Mouse (Mus musculus) midbrain, embryonic 14.5 days (tissue): Measurements from ENCODE around the gene Sh3bp4. TPM values are rescaled to one million over a fixed set of nuclear protein-coding genes. Genes with fewer than 3 reads are reported as not detected.

Experiments
- ATAC-seq: fragments of 200-750 bp; cut with Nextera tagmentation; 2 replicates; pipeline ENCODE4 v1.8.0; 2017; ENCODE audit warnings: moderate number of reproducible peaks, moderate library complexity; ENCODE audit not compliant: low FRiP score, low TSS enrichment
- DNase-seq: peaks from one replicate; pipeline ENCODE4 v3.0.0-alpha.2; 2015
- H3K27ac ChIP-seq: fragments of 300-500 bp; sonication (generic); replicated peaks from 2 replicates; pipeline ENCODE4 v1.5.1; 2014; ENCODE audit warnings: mild to moderate bottlenecking, low read depth, low read length, moderate library complexity
- H3K27me3 ChIP-seq: fragments of 300-500 bp; sonication (generic); 2 replicates; pipeline ENCODE4 v1.6.1; 2014; ENCODE audit warnings: low read length, control low read depth, mixed read lengths; ENCODE audit not compliant: control insufficient read depth, insufficient read depth
- H3K36me3 ChIP-seq: fragments of 300-500 bp; sonication (generic); 2 replicates; pipeline ENCODE4 v1.6.1; 2014; ENCODE audit warnings: low read length, control low read depth; ENCODE audit not compliant: control insufficient read depth, insufficient read depth
- H3K4me1 ChIP-seq: fragments of 300-500 bp; sonication (generic); 2 replicates; pipeline ENCODE4 v1.6.1; 2014; ENCODE audit warnings: mild to moderate bottlenecking, antibody characterized with exemption, low read length, control low read depth; ENCODE audit not compliant: control insufficient read depth, insufficient read depth
- H3K4me2 ChIP-seq: fragments of 300-500 bp; sonication (generic); 2 replicates; pipeline ENCODE4 v1.6.1; 2014; ENCODE audit warnings: mild to moderate bottlenecking, low read length, moderate library complexity
- H3K4me3 ChIP-seq: fragments of 300-500 bp; sonication (generic); replicated peaks from 2 replicates; pipeline ENCODE4 v1.5.1; 2014; ENCODE audit warnings: low read depth, low read length
- H3K9ac ChIP-seq: fragments of 300-500 bp; sonication (generic); replicated peaks from 2 replicates; pipeline ENCODE4 v1.6.1; 2014; ENCODE audit warnings: mild to moderate bottlenecking, low read length, moderate library complexity
- H3K9me3 ChIP-seq: fragments of 300-500 bp; sonication (generic); 2 replicates; pipeline ENCODE4 v1.6.1; 2016; ENCODE audit warnings: low read length, control low read depth, mixed read lengths; ENCODE audit not compliant: control insufficient read depth
- WGBS: fragments of 180-500 bp; shearing (Covaris S2); extraction: QIAGEN DNeasy Blood & Tissue Kit; methylation state at CpG from one replicate; pipeline ENCODE4 v1.1.7; 2014; 5-methylcytosine and 5-hydroxymethylcytosine counted together
- polyA plus RNA-seq: library from polyadenylated mRNA; unstranded; fragments of >200 nt; fragmentation: Nextera tagmentation; extraction: Ambion mirVana; gene quantifications from 2 replicates; pipeline ENCODE4 v1.2.1, GENCODE M21; 2014

Sh3bp4 gene
- polyA plus RNA-seq, 1 experiment from 2014 or later, result 10.6 TPM

- ATAC-seq, result no peak
- WGBS, result 45% methylated on average over 14 of the region's 14 CpGs
- Histone ChIP-seq H3K27ac (no peak overlapping the region), H3K9ac (no peak overlapping the region), H3K27me3 (no peaks in the 10 kb centered on the region), H3K36me3 (no peaks in the 10 kb centered on the region), H3K4me2 (no peak overlapping the region), H3K4me1 (peaks cover 13% of the 10 kb centered on the region; the same call in 1 of the 2 replicates), H3K9me3 (no peaks in the 10 kb centered on the region), H3K4me3 (no peak overlapping the region)
- no peak for DNase-seq
These were observed 12.1 kb downstream of the Sh3bp4 start for GRCm38 (mm10) chr1:89082171-89082882.

GRCm38 (mm10) chr1:89086575-89087153 lies 16.4 kb downstream of the Sh3bp4 start:
- ATAC-seq, result no peak
- 64% methylated on average over 9 of the region's 9 CpGs for WGBS

GRCm38 (mm10) chr1:89088144-89088543 lies 17.9 kb downstream of the Sh3bp4 start:
- no peak for ATAC-seq
- Histone ChIP-seq H3K9ac (no peak overlapping the region), H3K4me3 (no peak overlapping the region), H3K4me2 (no peak overlapping the region), H3K36me3 (no peaks in the 10 kb centered on the region), H3K9me3 (no peaks in the 10 kb centered on the region), H3K27me3 (no peaks in the 10 kb centered on the region), H3K4me1 (peaks cover 24% of the 10 kb centered on the region), H3K27ac (no peak overlapping the region)
- no peak for DNase-seq
- WGBS, result 59% methylated on average over 10 of the region's 10 CpGs

More at GRCm38 (mm10) chr1:89086575-89087153, 16.4 kb downstream of the Sh3bp4 start:
- no peak for DNase-seq
- H3K4me1 ChIP-seq, result peaks cover 14% of the 10 kb centered on the region
- no peaks in the 10 kb centered on the region for H3K27me3 ChIP-seq
- no peaks in the 10 kb centered on the region for H3K36me3 ChIP-seq
- no peak overlapping the region for H3K4me3 ChIP-seq
- H3K4me2 ChIP-seq, result no peak overlapping the region
- no peaks in the 10 kb centered on the region for H3K9me3 ChIP-seq
- H3K27ac ChIP-seq, result no peak overlapping the region
- no peak overlapping the region for H3K9ac ChIP-seq

GRCm38 (mm10) chr1:89088748-89089288 lies 18.6 kb downstream of the Sh3bp4 start:
- Histone ChIP-seq H3K9ac (no peak overlapping the region), H3K4me2 (no peak overlapping the region), H3K4me1 (peaks cover 25% of the 10 kb centered on the region), H3K27ac (no peak overlapping the region), H3K9me3 (no peaks in the 10 kb centered on the region), H3K27me3 (no peaks in the 10 kb centered on the region), H3K4me3 (no peak overlapping the region), H3K36me3 (no peaks in the 10 kb centered on the region)
- WGBS, result 53% methylated on average over 3 of the region's 3 CpGs
- ATAC-seq (no peak), DNase-seq (no peak)

GRCm38 (mm10) chr1:89089821-89090600 lies 19.8 kb downstream of the Sh3bp4 start:
- no peaks in the 10 kb centered on the region for H3K36me3 ChIP-seq
- H3K4me2 ChIP-seq, result no peak overlapping the region
- no peak for ATAC-seq
- no peak overlapping the region for H3K9ac ChIP-seq
- no peaks in the 10 kb centered on the region for H3K9me3 ChIP-seq
- no peaks in the 10 kb centered on the region for H3K27me3 ChIP-seq
- DNase-seq, result no peak
- H3K4me3 ChIP-seq, result no peak overlapping the region
- 85% methylated on average over 21 of the region's 21 CpGs for WGBS
- H3K27ac ChIP-seq, result no peak overlapping the region
- peaks cover 29% of the 10 kb centered on the region for H3K4me1 ChIP-seq

- H3K4me1 ChIP-seq, result peaks cover 31% of the 10 kb centered on the region
These were observed 20.5 kb downstream of the Sh3bp4 start for GRCm38 (mm10) chr1:89090676-89091075.

GRCm38 (mm10) chr1:89092019-89092418 lies 21.8 kb downstream of the Sh3bp4 start:
- H3K27me3 ChIP-seq, result 0 out of 2 replicates have a peak, but pooled peaks cover 4% of the 10 kb centered on the region
- H3K36me3 ChIP-seq, result no peaks in the 10 kb centered on the region
- no peaks in the 10 kb centered on the region for H3K9me3 ChIP-seq
- H3K4me3 ChIP-seq, result no peak overlapping the region
- H3K4me2 ChIP-seq, result peak overlapping the region; percentile 31
- DNase-seq, result peak; percentile 45
- H3K27ac ChIP-seq, result peak overlapping the region; percentile 60; the same call in 1 of the 2 replicates
- WGBS, result 48% methylated on average over 5 of the region's 5 CpGs
- no peak for ATAC-seq
- no peak overlapping the region; the same call in 1 of the 2 replicates for H3K9ac ChIP-seq
- peaks cover 34% of the 10 kb centered on the region for H3K4me1 ChIP-seq

More at GRCm38 (mm10) chr1:89090676-89091075, 20.5 kb downstream of the Sh3bp4 start:
- no peak overlapping the region for H3K9ac ChIP-seq
- no peaks in the 10 kb centered on the region for H3K36me3 ChIP-seq
- DNase-seq (no peak), ATAC-seq (no peak)
- no peak overlapping the region for H3K27ac ChIP-seq
- no peaks in the 10 kb centered on the region for H3K27me3 ChIP-seq
- H3K4me2 ChIP-seq, result no peak overlapping the region
- no peaks in the 10 kb centered on the region for H3K9me3 ChIP-seq
- 84% methylated on average over 8 of the region's 8 CpGs for WGBS
- no peak overlapping the region for H3K4me3 ChIP-seq

- Histone ChIP-seq H3K36me3 (no peaks in the 10 kb centered on the region), H3K4me2 (peak overlapping the region; percentile 31), H3K27ac (peak overlapping the region; percentile 60), H3K4me3 (no peak overlapping the region), H3K4me1 (peaks cover 32% of the 10 kb centered on the region), H3K9me3 (no peaks in the 10 kb centered on the region), H3K9ac (no peak overlapping the region; the same call in 1 of the 2 replicates), H3K27me3 (0 out of 2 replicates have a peak, but pooled peaks cover 4% of the 10 kb centered on the region)
- WGBS, result 3% methylated on average over 19 of the region's 19 CpGs
- DNase-seq (peak; percentile 80), ATAC-seq (no peak)
These were observed 22.3 kb downstream of the Sh3bp4 start for GRCm38 (mm10) chr1:89092442-89092991.
